In genomic region chr4:155645721-155646120, GRCm38 (mm10) we compare ENCODE assay signal across 29 mouse cellular contexts. TPM values are rescaled to one million over a fixed set of nuclear protein-coding genes. Genes with fewer than 3 reads are reported as not detected.
DNase-seq lines count a peak whose midpoint lies in the region; ATAC-seq and TF ChIP-seq lines count a peak whose summit lies in the region.
"Had no signal": no experiment of that assay in that cellular context is flagged by ENCODE, and none has a peak within 500 bp of the region (broad histone marks: within the 10 kb centered on the region; RNA-seq: fewer than 3 reads in every experiment).

No protein-coding gene starts in this region.

- TF ChIP-seq CTCF in kidney, adult 2 months (conservative IDR thresholded peaks at IDR 0.05; ENCODE audit: insufficient read depth, insufficient read length, low read depth, low read length) = no peak
- TF ChIP-seq CTCF in liver, adult 2 months (IDR thresholded peaks at IDR 0.05; ENCODE audit: low read depth, low read length) = no peak

- no peaks in the 10 kb centered on the region for H3K9me3 ChIP-seq in kidney, embryonic 14.5 days (ENCODE audit: control insufficient read depth, low read length)
- H3K9me3 ChIP-seq in liver, embryonic 12.5 days (replicated peaks) = no peaks in the 10 kb centered on the region
- no peaks in the 10 kb centered on the region for H3K9me3 ChIP-seq in forebrain, embryonic 12.5 days
- H3K9me3 ChIP-seq: embryonic facial prominence, embryonic 13.5 days; embryonic facial prominence, embryonic 15.5 days; forebrain, embryonic 10.5 days; forebrain, embryonic 13.5 days; forebrain, embryonic 15.5 days had no signal

- no peak overlapping the region for H3K4me3 ChIP-seq in kidney, adult 2 months (ENCODE audit: insufficient read depth, low read depth, low read length)
- H3K4me3 ChIP-seq in kidney, embryonic 14.5 days (ENCODE audit: low read length) = no peak overlapping the region
- no peak overlapping the region for H3K4me3 ChIP-seq in liver, adult 2 months (ENCODE audit: insufficient read depth, low read depth, low read length)
- H3K4me3 ChIP-seq in liver, embryonic 12.5 days = no peak overlapping the region
- no peak overlapping the region for H3K4me3 ChIP-seq in forebrain, embryonic 12.5 days (replicated peaks)
- H3K4me3 ChIP-seq: embryonic facial prominence, embryonic 13.5 days; embryonic facial prominence, embryonic 15.5 days; erythroblast, embryonic 14.5 days; forebrain, embryonic 10.5 days; forebrain, embryonic 13.5 days; forebrain, embryonic 15.5 days had no signal

- 63% methylated on average over 5 of the region's 5 CpGs for WGBS in kidney, adult 2 months
- WGBS in kidney, embryonic 14.5 days = 95% methylated on average over 5 of the region's 5 CpGs
- 39% methylated on average over 5 of the region's 5 CpGs for WGBS in liver, adult 2 months
- 89% methylated on average over 5 of the region's 5 CpGs for WGBS in liver, embryonic 12.5 days (ENCODE audit: insufficient replicate concordance)
- 94% methylated on average over 5 of the region's 5 CpGs for WGBS in forebrain, embryonic 12.5 days

- no peaks in the 10 kb centered on the region for H3K79me2 ChIP-seq in liver, adult 2 months (ENCODE audit: control insufficient read depth, insufficient read depth, low read length)

- TF ChIP-seq POLR2A in kidney, adult 2 months (IDR thresholded peaks at IDR 0.05; ENCODE audit: low read depth, low read length) = no peak
- no peak for TF ChIP-seq POLR2A in liver, adult 2 months (IDR thresholded peaks at IDR 0.05; ENCODE audit: extremely low read depth, insufficient read depth, low read length)

- peak; percentile 61 for DNase-seq in kidney, adult 2 months
- peak; percentile 84 for DNase-seq in liver, adult 2 months (ENCODE audit: extremely low read depth, low read depth, low spot score)
- DNase-seq: adrenal gland, adult 2 months; adrenal gland, postnatal 10 days; adrenal gland, postnatal 25 days; cerebellum, adult 11 months; cerebellum, adult 18-20 months; cerebellum, adult 8-10 months; cerebellum, adult 9-11 months; cerebellum, postnatal 14 days; cerebellum, postnatal 36 days; embryo, embryonic 11 days; forebrain, postnatal 0 days had no signal

- no peak overlapping the region for H3K4me2 ChIP-seq in kidney, embryonic 14.5 days (replicated peaks; ENCODE audit: low read depth, low read length)
- no peak overlapping the region for H3K4me2 ChIP-seq in liver, embryonic 12.5 days
- H3K4me2 ChIP-seq in forebrain, embryonic 12.5 days = no peak overlapping the region
- H3K4me2 ChIP-seq: embryonic facial prominence, embryonic 13.5 days; embryonic facial prominence, embryonic 15.5 days; forebrain, embryonic 13.5 days; forebrain, embryonic 15.5 days had no signal

- no peak overlapping the region for H3K9ac ChIP-seq in kidney, embryonic 14.5 days (ENCODE audit: low read depth, low read length)
- no peak overlapping the region for H3K9ac ChIP-seq in liver, adult 2 months (ENCODE audit: low read depth, low read length)
- H3K9ac ChIP-seq in liver, embryonic 12.5 days = no peak overlapping the region
- H3K9ac ChIP-seq in forebrain, embryonic 12.5 days = no peak overlapping the region
- H3K9ac ChIP-seq: embryonic facial prominence, embryonic 13.5 days; embryonic facial prominence, embryonic 15.5 days; forebrain, embryonic 13.5 days; forebrain, embryonic 15.5 days; forebrain, postnatal 0 days had no signal

- H3K27ac ChIP-seq in kidney, adult 2 months (ENCODE audit: insufficient read depth, low read depth, low read length) = peak overlapping the region; percentile 83
- no peak overlapping the region for H3K27ac ChIP-seq in kidney, embryonic 14.5 days (ENCODE audit: low read depth, low read length)
- no peak overlapping the region for H3K27ac ChIP-seq in liver, adult 2 months (replicated peaks; ENCODE audit: insufficient read depth, low read depth, low read length)
- no peak overlapping the region for H3K27ac ChIP-seq in liver, embryonic 12.5 days
- no peak overlapping the region for H3K27ac ChIP-seq in forebrain, embryonic 12.5 days
- H3K27ac ChIP-seq: embryonic facial prominence, embryonic 13.5 days; embryonic facial prominence, embryonic 15.5 days; forebrain, embryonic 10.5 days; forebrain, embryonic 13.5 days; forebrain, embryonic 15.5 days had no signal

- no peaks in the 10 kb centered on the region for H3K27me3 ChIP-seq in kidney, adult 2 months (replicated peaks; ENCODE audit: control insufficient read depth, insufficient read depth, low read length)
- no peaks in the 10 kb centered on the region for H3K27me3 ChIP-seq in kidney, embryonic 14.5 days (ENCODE audit: control insufficient read depth, insufficient read depth, low read length)
- H3K27me3 ChIP-seq in liver, adult 2 months (ENCODE audit: control insufficient read depth, insufficient read depth, low read length) = no peaks in the 10 kb centered on the region
- H3K27me3 ChIP-seq in liver, embryonic 12.5 days (replicated peaks) = 0 out of 2 replicates have a peak, but pooled peaks cover 3% of the 10 kb centered on the region
- peaks cover 5% of the 10 kb centered on the region for H3K27me3 ChIP-seq in forebrain, embryonic 12.5 days
- H3K27me3 ChIP-seq: embryonic facial prominence, embryonic 13.5 days; embryonic facial prominence, embryonic 15.5 days; forebrain, embryonic 15.5 days had no signal

- no peak for ATAC-seq in kidney, embryonic 14.5 days (ENCODE audit: low FRiP score, low TSS enrichment)
- ATAC-seq in liver, embryonic 12.5 days = no peak
- no peak for ATAC-seq in forebrain, embryonic 12.5 days (ENCODE audit: low FRiP score)
- ATAC-seq: forebrain, embryonic 13.5 days; forebrain, embryonic 15.5 days; forebrain, postnatal 0 days had no signal

- H3K36me3 ChIP-seq in kidney, adult 2 months (ENCODE audit: control insufficient read depth, insufficient read depth, low read length) = peaks cover 7% of the 10 kb centered on the region
- peaks cover 78% of the 10 kb centered on the region for H3K36me3 ChIP-seq in kidney, embryonic 14.5 days (ENCODE audit: control insufficient read depth, insufficient read depth, low read length)
- peaks cover 56% of the 10 kb centered on the region for H3K36me3 ChIP-seq in liver, adult 2 months (ENCODE audit: control insufficient read depth, insufficient read depth, low read length)
- peaks cover 97% of the 10 kb centered on the region for H3K36me3 ChIP-seq in liver, embryonic 12.5 days
- peaks cover 91% of the 10 kb centered on the region for H3K36me3 ChIP-seq in forebrain, embryonic 12.5 days (replicated peaks)

- H3K4me1 ChIP-seq in kidney, adult 2 months (ENCODE audit: control insufficient read depth, insufficient read depth, low read length) = peaks cover 5% of the 10 kb centered on the region; the same call in 1 of the 2 replicates
- no peaks in the 10 kb centered on the region for H3K4me1 ChIP-seq in kidney, embryonic 14.5 days (ENCODE audit: control insufficient read depth, insufficient read depth, low read length)
- H3K4me1 ChIP-seq in liver, adult 2 months (ENCODE audit: control insufficient read depth, insufficient read depth, low read length) = peaks cover 3% of the 10 kb centered on the region; the same call in 1 of the 2 replicates
- no peaks in the 10 kb centered on the region for H3K4me1 ChIP-seq in liver, embryonic 12.5 days
- no peaks in the 10 kb centered on the region for H3K4me1 ChIP-seq in forebrain, embryonic 12.5 days
- H3K4me1 ChIP-seq: embryonic facial prominence, embryonic 13.5 days; embryonic facial prominence, embryonic 15.5 days; forebrain, embryonic 10.5 days; forebrain, embryonic 13.5 days; forebrain, embryonic 15.5 days had no signal

RNA-seq across cellular contexts. Expression of gene Gm10563, which starts 0.5 kb away (rescaled TPM):
- polyA plus RNA-seq in kidney, adult 2 months (2012; rRNA removed) = not detected in 2 replicates
- polyA plus RNA-seq in kidney, embryonic 14.5 days (2014; fragmentation: Nextera tagmentation; extraction: Ambion mirVana) = not detected in 2 replicates
- total RNA-seq in liver, adult 2 months (2014; rRNA removed) = not detected in 2 replicates
- not detected in 2 replicates for polyA plus RNA-seq in liver, adult 2 months (2012; rRNA removed)
- polyA plus RNA-seq in liver, embryonic 12.5 days (2016; fragmentation: Nextera tagmentation; extraction: Ambion mirVana) = not detected in 2 replicates
- not detected in 2 replicates for polyA plus RNA-seq in forebrain, embryonic 12.5 days (2016; fragmentation: Nextera tagmentation; extraction: Ambion mirVana)
- total RNA-seq: adrenal gland, adult 2 months; adrenal gland, postnatal 10 days; adrenal gland, postnatal 25 days; adrenal gland, postnatal 4 days; common myeloid progenitor, adult 5-6 weeks; ES-E14; forebrain, postnatal 0 days; MEL had no signal
- polyA plus RNA-seq: adrenal gland, adult 2 months; brain, embryonic 14.5 days; C2C12; embryonic facial prominence, embryonic 11.5 days; embryonic facial prominence, embryonic 13.5 days; embryonic facial prominence, embryonic 15.5 days; erythroblast, embryonic 14.5 days; forebrain, embryonic 10.5 days; forebrain, embryonic 13.5 days; forebrain, embryonic 15.5 days; forebrain, postnatal 0 days had no signal

RNA-seq across cellular contexts. Expression of gene Mmp23, which starts 7.5 kb away (rescaled TPM):
- 22.4 and 28.0 TPM in 2 replicates for polyA plus RNA-seq in kidney, adult 2 months (2012; rRNA removed)
- polyA plus RNA-seq in kidney, embryonic 14.5 days (2014; fragmentation: Nextera tagmentation; extraction: Ambion mirVana) = 28.9 and 43.1 TPM in 2 replicates
- total RNA-seq in liver, adult 2 months (2014; rRNA removed) = 1.7 and 1.8 TPM in 2 replicates
- 2.7 and 3.0 TPM in 2 replicates for polyA plus RNA-seq in liver, adult 2 months (2012; rRNA removed)
- polyA plus RNA-seq in liver, embryonic 12.5 days (2016; fragmentation: Nextera tagmentation; extraction: Ambion mirVana) = 8.1 and 9.2 TPM in 2 replicates
- polyA plus RNA-seq in forebrain, embryonic 12.5 days (2016; fragmentation: Nextera tagmentation; extraction: Ambion mirVana) = 2.2 and 2.4 TPM in 2 replicates
- polyA plus RNA-seq: erythroblast, embryonic 14.5 days had no signal

RNA-seq across cellular contexts. Expression of gene Cdk11b, which starts 21.1 kb away (rescaled TPM):
- polyA plus RNA-seq in kidney, adult 2 months (2012; rRNA removed) = 19.2 and 24.8 TPM in 2 replicates
- 51.9 and 57.0 TPM in 2 replicates for polyA plus RNA-seq in kidney, embryonic 14.5 days (2014; fragmentation: Nextera tagmentation; extraction: Ambion mirVana)
- total RNA-seq in liver, adult 2 months (2014; rRNA removed) = 8.5 and 11.2 TPM in 2 replicates
- 8.8 and 10.6 TPM in 2 replicates for polyA plus RNA-seq in liver, adult 2 months (2012; rRNA removed)
- 41.1 and 45.5 TPM in 2 replicates for polyA plus RNA-seq in liver, embryonic 12.5 days (2016; fragmentation: Nextera tagmentation; extraction: Ambion mirVana)
- 91.6 and 97.7 TPM in 2 replicates for polyA plus RNA-seq in forebrain, embryonic 12.5 days (2016; fragmentation: Nextera tagmentation; extraction: Ambion mirVana)

RNA-seq across cellular contexts. Expression of gene Mib2, which starts 23.3 kb away (rescaled TPM):
- polyA plus RNA-seq in kidney, adult 2 months (2012; rRNA removed) = 57.7 and 72.6 TPM in 2 replicates
- polyA plus RNA-seq in kidney, embryonic 14.5 days (2014; fragmentation: Nextera tagmentation; extraction: Ambion mirVana) = 14.3 and 18.0 TPM in 2 replicates
- 16.4 and 19.0 TPM in 2 replicates for total RNA-seq in liver, adult 2 months (2014; rRNA removed)
- polyA plus RNA-seq in liver, adult 2 months (2012; rRNA removed) = 32.2 and 35.8 TPM in 2 replicates
- polyA plus RNA-seq in liver, embryonic 12.5 days (2016; fragmentation: Nextera tagmentation; extraction: Ambion mirVana) = 7.2 and 7.4 TPM in 2 replicates
- 30.7 and 35.8 TPM in 2 replicates for polyA plus RNA-seq in forebrain, embryonic 12.5 days (2016; fragmentation: Nextera tagmentation; extraction: Ambion mirVana)

RNA-seq across cellular contexts. Expression of gene Slc35e2, which starts 44.5 kb away (rescaled TPM):
- 7.5 and 7.9 TPM in 2 replicates for polyA plus RNA-seq in kidney, adult 2 months (2012; rRNA removed)
- polyA plus RNA-seq in kidney, embryonic 14.5 days (2014; fragmentation: Nextera tagmentation; extraction: Ambion mirVana) = 7.7 and 10.3 TPM in 2 replicates
- total RNA-seq in liver, adult 2 months (2014; rRNA removed) = 63.5 and 65.6 TPM in 2 replicates
- polyA plus RNA-seq in liver, adult 2 months (2012; rRNA removed) = 18.5 and 19.8 TPM in 2 replicates
- 7.1 and 7.3 TPM in 2 replicates for polyA plus RNA-seq in liver, embryonic 12.5 days (2016; fragmentation: Nextera tagmentation; extraction: Ambion mirVana)
- 12.9 and 14.1 TPM in 2 replicates for polyA plus RNA-seq in forebrain, embryonic 12.5 days (2016; fragmentation: Nextera tagmentation; extraction: Ambion mirVana)
